Mouse (Mus musculus): ENCODE data around the gene Fat3.

GRCm38 (mm10) chr9:16500382-16501185, 501 bp downstream of the Fat3 start:
- TF ChIP-seq POLR2A (IDR thresholded peaks at IDR 0.05; ENCODE audit: borderline replicate concordance, low read depth, low read length) (no peak), CTCF (IDR thresholded peaks at IDR 0.05; ENCODE audit: low read depth, low read length) (no peak; the same call in none of the 2 replicates)

Measured in bone marrow macrophage, adult 2 months (primary cell).